Mouse (Mus musculus) adipocyte (in vitro differentiated cells): ENCODE data around the gene Epb41l5.

Source experiments
- DNase-seq: peaks from one replicate; pipeline ENCODE4 v3.0.0-alpha.2; 2016; ENCODE audit warnings: low spot score

Gene Epb41l5

GRCm38 (mm10) chr1:119533093-119533805 lies 115.6 kb downstream of the Epb41l5 start:
- DNase-seq, result no peak

- no peak for DNase-seq
These were observed 116.6 kb downstream of the Epb41l5 start for GRCm38 (mm10) chr1:119532165-119532564.

- peak; percentile 31 for DNase-seq
These were observed 117.9 kb downstream of the Epb41l5 start for GRCm38 (mm10) chr1:119530941-119531340.

- DNase-seq, result peak; percentile 53
These were observed 122.9 kb downstream of the Epb41l5 start, which contains the start of gene Tmem185b for GRCm38 (mm10) chr1:119525689-119526591. Gene Tmem185b (plus strand): TSS chr1:119526160.

GRCm38 (mm10) chr1:119525004-119525444 lies 123.8 kb downstream of the Epb41l5 start:
- peak; percentile 45 for DNase-seq

GRCm38 (mm10) chr1:119523826-119524225 lies 125.0 kb downstream of the Epb41l5 start:
- DNase-seq, result no peak

- no peak for DNase-seq
These were observed 125.4 kb downstream of the Epb41l5 start for GRCm38 (mm10) chr1:119523369-119523768.

- DNase-seq, result peak; percentile 46
These were observed 126.1 kb downstream of the Epb41l5 start for GRCm38 (mm10) chr1:119522726-119523125.

GRCm38 (mm10) chr1:119521681-119522080 lies 127.1 kb downstream of the Epb41l5 start:
- DNase-seq, result no peak

GRCm38 (mm10) chr1:119521029-119521428 lies 127.8 kb downstream of the Epb41l5 start:
- DNase-seq, result no peak

GRCm38 (mm10) chr1:119519286-119519685 lies 129.5 kb downstream of the Epb41l5 start:
- DNase-seq, result no peak

GRCm38 (mm10) chr1:119518786-119519185 lies 130.0 kb downstream of the Epb41l5 start:
- no peak for DNase-seq

- DNase-seq, result no peak
These were observed 130.7 kb downstream of the Epb41l5 start for GRCm38 (mm10) chr1:119518060-119518459.

GRCm38 (mm10) chr1:119510857-119511256 lies 137.9 kb downstream of the Epb41l5 start:
- no peak for DNase-seq

GRCm38 (mm10) chr1:119510409-119510808 lies 138.4 kb downstream of the Epb41l5 start:
- DNase-seq, result no peak

GRCm38 (mm10) chr1:119509474-119509873 lies 139.3 kb downstream of the Epb41l5 start:
- DNase-seq, result no peak

GRCm38 (mm10) chr1:119508548-119508947 lies 140.3 kb downstream of the Epb41l5 start:
- DNase-seq, result no peak

- no peak for DNase-seq
These were observed 142.8 kb downstream of the Epb41l5 start for GRCm38 (mm10) chr1:119505951-119506350.

GRCm38 (mm10) chr1:119504260-119505062 lies 144.3 kb downstream of the Epb41l5 start, which contains the start of gene Ralb:
Gene Ralb (minus strand): TSS chr1:119504794.
- DNase-seq, result peak; percentile 99

GRCm38 (mm10) chr1:119503808-119504207 lies 145.0 kb downstream of the Epb41l5 start:
- DNase-seq, result peak; percentile 52

GRCm38 (mm10) chr1:119503181-119503580 lies 145.6 kb downstream of the Epb41l5 start:
- DNase-seq, result no peak

GRCm38 (mm10) chr1:119502729-119503128 lies 146.1 kb downstream of the Epb41l5 start:
- DNase-seq, result peak; percentile 28
